Mouse (Mus musculus) splenic B cell, adult 2 months (primary cell): ENCODE measurements at regions not wholly inside any gene's neighbourhood (a gene's known extent, or its start where the extent isn't known, plus 50 kb on each side); places are given as distances from the start of the nearest gene placed in this dataset.

ENCODE experiments used
- DNase-seq: peaks from one replicate; pipeline ENCODE4 v3.0.0-alpha.2; 2011; ENCODE audit warnings: low read depth, low spot score
- H3K27me3 ChIP-seq: 2 replicates; pipeline ENCODE4 v1.6.1; 2012; ENCODE audit warnings: mild to moderate bottlenecking, low read length, moderate library complexity, mixed read lengths; ENCODE audit not compliant: control insufficient read depth, poor library complexity, insufficient read depth, severe bottlenecking
- H3K36me3 ChIP-seq: 2 replicates; pipeline ENCODE4 v1.6.1; 2012; ENCODE audit warnings: mild to moderate bottlenecking, low read length, moderate library complexity, mixed read lengths; ENCODE audit not compliant: control insufficient read depth, poor library complexity, insufficient read depth, severe bottlenecking

- Histone ChIP-seq H3K36me3 (no peaks in the 10 kb centered on the region), H3K27me3 (no peaks in the 10 kb centered on the region)
- no peak for DNase-seq
These were observed 84.5 kb downstream of the Zfp36l1 start for GRCm38 (mm10) chr12:80028301-80028700.

GRCm38 (mm10) chr12:80023107-80024078 lies 89.4 kb downstream of the Zfp36l1 start:
- Histone ChIP-seq H3K36me3 (no peaks in the 10 kb centered on the region), H3K27me3 (no peaks in the 10 kb centered on the region)
- DNase-seq = peak; percentile 52

GRCm38 (mm10) chr12:80022181-80023106 lies 90.4 kb downstream of the Zfp36l1 start:
- Histone ChIP-seq H3K27me3 (no peaks in the 10 kb centered on the region), H3K36me3 (no peaks in the 10 kb centered on the region)
- no peak for DNase-seq

GRCm38 (mm10) chr12:80021030-80021473 lies 91.8 kb downstream of the Zfp36l1 start:
- no peaks in the 10 kb centered on the region for H3K36me3 ChIP-seq
- DNase-seq = peak; percentile 37
- H3K27me3 ChIP-seq = no peaks in the 10 kb centered on the region

GRCm38 (mm10) chr12:80018086-80018485 lies 94.7 kb downstream of the Zfp36l1 start:
- DNase-seq = no peak
- Histone ChIP-seq H3K27me3 (no peaks in the 10 kb centered on the region), H3K36me3 (no peaks in the 10 kb centered on the region)

- no peaks in the 10 kb centered on the region for H3K27me3 ChIP-seq
- no peak for DNase-seq
- no peaks in the 10 kb centered on the region for H3K36me3 ChIP-seq
These were observed 95.4 kb downstream of the Zfp36l1 start for GRCm38 (mm10) chr12:80017376-80017929.

- Histone ChIP-seq H3K27me3 (no peaks in the 10 kb centered on the region), H3K36me3 (no peaks in the 10 kb centered on the region)
- DNase-seq = no peak
These were observed 96.9 kb downstream of the Zfp36l1 start for GRCm38 (mm10) chr12:80015938-80016337.

- DNase-seq = no peak
- H3K36me3 ChIP-seq = no peaks in the 10 kb centered on the region
- no peaks in the 10 kb centered on the region for H3K27me3 ChIP-seq
These were observed 98.2 kb downstream of the Zfp36l1 start for GRCm38 (mm10) chr12:80014598-80014983.

GRCm38 (mm10) chr12:80013904-80014597 lies 98.8 kb downstream of the Zfp36l1 start:
- peak; percentile 75 for DNase-seq
- H3K36me3 ChIP-seq = no peaks in the 10 kb centered on the region
- H3K27me3 ChIP-seq = no peaks in the 10 kb centered on the region

- DNase-seq = no peak
- H3K36me3 ChIP-seq = no peaks in the 10 kb centered on the region
- H3K27me3 ChIP-seq = no peaks in the 10 kb centered on the region
These were observed 99.3 kb downstream of the Zfp36l1 start for GRCm38 (mm10) chr12:80013577-80013903.

GRCm38 (mm10) chr12:80011916-80012315 lies 100.9 kb downstream of the Zfp36l1 start:
- DNase-seq = no peak
- H3K36me3 ChIP-seq = no peaks in the 10 kb centered on the region
- H3K27me3 ChIP-seq = no peaks in the 10 kb centered on the region

GRCm38 (mm10) chr12:80010947-80011346 lies 101.9 kb downstream of the Zfp36l1 start:
- Histone ChIP-seq H3K36me3 (no peaks in the 10 kb centered on the region), H3K27me3 (no peaks in the 10 kb centered on the region)
- DNase-seq = no peak

GRCm38 (mm10) chr12:80010220-80010619 lies 102.6 kb downstream of the Zfp36l1 start:
- Histone ChIP-seq H3K36me3 (no peaks in the 10 kb centered on the region), H3K27me3 (no peaks in the 10 kb centered on the region)
- no peak for DNase-seq

GRCm38 (mm10) chr12:80007849-80008248 lies 105.0 kb downstream of the Zfp36l1 start:
- H3K27me3 ChIP-seq = no peaks in the 10 kb centered on the region
- DNase-seq = peak; percentile 23
- H3K36me3 ChIP-seq = no peaks in the 10 kb centered on the region
